Mouse (Mus musculus): ENCODE measurements at regions not wholly inside any gene's neighbourhood (a gene's known extent, or its start where the extent isn't known, plus 50 kb on each side); places are given as distances from the start of the nearest gene placed in this dataset.

DNA sequence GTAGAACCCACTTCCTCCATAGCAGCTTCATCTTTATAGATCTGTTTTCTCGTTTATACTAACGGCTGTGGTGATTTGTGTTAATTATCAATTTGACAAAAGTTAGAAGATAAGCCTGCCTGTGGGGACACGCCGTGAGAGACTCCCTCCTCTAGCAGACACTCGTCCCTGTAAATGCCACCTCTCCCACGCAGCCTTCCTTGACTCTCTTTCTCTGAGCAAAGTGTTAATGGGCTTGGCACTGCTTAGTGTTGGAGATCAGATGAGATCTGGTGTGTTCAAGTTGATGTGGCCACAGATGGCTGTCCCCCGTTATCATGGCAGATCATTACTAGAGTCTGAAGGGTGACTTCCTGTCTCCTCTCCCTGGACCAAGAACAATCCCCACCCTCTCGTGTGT, 113.1 kb downstream of the Plxna1 start:
- TF ChIP-seq CTCF (IDR thresholded peaks at IDR 0.05) = no peak
- TF ChIP-seq POLR2A (IDR thresholded peaks at IDR 0.05; ENCODE audit: insufficient read depth, low read depth, low read length) = no peak
